Mouse (Mus musculus) brain, embryonic 14.5 days (tissue): Measurements from ENCODE around the gene Bcl6.

ENCODE experiments used
- CTCF ChIP-seq: fragments of 200-500 bp; IDR thresholded peaks from 2 replicates; pipeline ENCODE4 v1.5.1; 2012; ENCODE audit warnings: inconsistent platforms, mild to moderate bottlenecking, moderate library complexity, borderline replicate concordance; ENCODE audit not compliant: insufficient read depth, insufficient read length; ENCODE audit errors: extremely low read depth
- POLR2A ChIP-seq: fragments of 200-500 bp; IDR thresholded peaks from 2 replicates; pipeline ENCODE4 v1.6.1; 2012; ENCODE audit warnings: mild to moderate bottlenecking, inconsistent platforms, borderline replicate concordance; ENCODE audit not compliant: poor library complexity, insufficient read depth, insufficient read length, severe bottlenecking; ENCODE audit errors: extremely low read depth

DNA sequence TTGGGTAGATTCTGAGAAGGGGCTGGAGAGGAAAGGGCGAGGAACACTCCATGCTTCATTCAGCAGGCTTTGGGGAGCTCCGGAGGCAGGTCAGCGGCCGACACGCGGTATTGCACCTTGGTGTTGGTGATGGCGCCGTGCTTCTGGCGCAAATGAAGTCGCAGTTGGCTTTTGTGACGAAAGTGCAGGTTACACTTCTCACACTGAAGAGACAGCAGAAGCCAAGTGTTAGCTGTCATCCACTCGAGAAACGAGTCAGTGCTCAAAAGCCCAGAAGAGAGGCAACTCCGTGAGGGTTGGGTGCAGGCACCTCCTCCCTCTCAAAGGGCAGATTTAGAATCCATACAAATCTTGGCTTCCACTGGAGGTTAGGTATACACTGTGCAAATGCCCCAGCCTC lies 22.6 kb downstream of the Bcl6 start:
- TF ChIP-seq CTCF (no peak), POLR2A (no peak)
